Mouse (Mus musculus) heart, adult 8-10 months (tissue): Measurements from ENCODE around the gene Enpp4. TPM values are rescaled to one million over a fixed set of nuclear protein-coding genes. Genes with fewer than 3 reads are reported as not detected.

ENCODE experiments used
- DNase-seq: peaks from one replicate; pipeline ENCODE4 v3.0.0; 2022; ENCODE audit warnings: low spot score
- total RNA-seq, 4 experiments: library from RNA; stranded (reverse); gene quantifications; 2 replicates each; pipeline ENCODE4 v1.2.4; 2022

The Enpp4 gene
- 10 to 100 TPM; 24.1 to 29.6 (median 25.6) TPM for total RNA-seq

GRCm38 (mm10) chr17:44105287-44106138, at the start of gene Enpp4:
Enpp4 (minus strand) TSS chr17:44105809.
- DNase-seq = peak; percentile 89

GRCm38 (mm10) chr17:44155204-44155603, 49.6 kb upstream of the Enpp4 start:
- no peak for DNase-seq

- DNase-seq = no peak
Measured at GRCm38 (mm10) chr17:44153871-44154270, 48.3 kb upstream of the Enpp4 start.

GRCm38 (mm10) chr17:44151889-44152288, 46.3 kb upstream of the Enpp4 start:
- no peak for DNase-seq

GRCm38 (mm10) chr17:44151130-44151529, 45.5 kb upstream of the Enpp4 start:
- peak; percentile 49 for DNase-seq

- no peak for DNase-seq
Measured at GRCm38 (mm10) chr17:44148109-44148846, 42.7 kb upstream of the Enpp4 start.

- no peak for DNase-seq
Measured at GRCm38 (mm10) chr17:44145806-44146205, 40.2 kb upstream of the Enpp4 start.

GRCm38 (mm10) chr17:44136863-44137640, 31.4 kb upstream of the Enpp4 start:
- DNase-seq = no peak

GRCm38 (mm10) chr17:44136018-44136417, 30.4 kb upstream of the Enpp4 start:
- no peak for DNase-seq

- no peak for DNase-seq
Measured at GRCm38 (mm10) chr17:44134545-44134944, 28.9 kb upstream of the Enpp4 start.

- no peak for DNase-seq
Measured at GRCm38 (mm10) chr17:44134106-44134505, 28.5 kb upstream of the Enpp4 start.

GRCm38 (mm10) chr17:44130429-44130828, 24.8 kb upstream of the Enpp4 start:
- DNase-seq = peak; percentile 75

GRCm38 (mm10) chr17:44129092-44129750, 23.6 kb upstream of the Enpp4 start:
- no peak for DNase-seq

GRCm38 (mm10) chr17:44121366-44122100, 15.9 kb upstream of the Enpp4 start:
- no peak for DNase-seq

GRCm38 (mm10) chr17:44118231-44118630, 12.6 kb upstream of the Enpp4 start:
- no peak for DNase-seq

GRCm38 (mm10) chr17:44117721-44118120, 12.1 kb upstream of the Enpp4 start:
- DNase-seq = no peak

GRCm38 (mm10) chr17:44116584-44116983, 11.0 kb upstream of the Enpp4 start:
- no peak for DNase-seq

GRCm38 (mm10) chr17:44108331-44108730, 2.7 kb upstream of the Enpp4 start:
- no peak for DNase-seq

- no peak for DNase-seq
Measured at GRCm38 (mm10) chr17:44101961-44102360, 3.6 kb downstream of the Enpp4 start.

- DNase-seq = no peak
Measured at GRCm38 (mm10) chr17:44100906-44101305, 4.7 kb downstream of the Enpp4 start.

GRCm38 (mm10) chr17:44100486-44100885, 5.1 kb downstream of the Enpp4 start:
- DNase-seq = no peak
